Mouse (Mus musculus) midbrain, postnatal 0 days (tissue): Measurements from ENCODE around the gene Chd9. TPM values are rescaled to one million over a fixed set of nuclear protein-coding genes. Genes with fewer than 3 reads are reported as not detected.

Experiments used
- ATAC-seq: fragments of 200-750 bp; cut with Nextera tagmentation; 2 replicates; pipeline ENCODE4 v1.8.0; 2017; ENCODE audit warnings: moderate number of reproducible peaks, mild to moderate bottlenecking, moderate TSS enrichment, moderate library complexity; ENCODE audit not compliant: low FRiP score
- DNase-seq: peaks from one replicate; pipeline ENCODE4 v3.0.0-alpha.2; 2015; ENCODE audit warnings: low spot score
- H3K27ac ChIP-seq: fragments of 300-500 bp; sonication (generic); 2 replicates; pipeline ENCODE4 v1.5.1; 2014; ENCODE audit warnings: low read depth, mild to moderate bottlenecking, low read length, mixed read lengths
- H3K27me3 ChIP-seq: fragments of 300-500 bp; sonication (generic); 2 replicates; pipeline ENCODE4 v1.6.1; 2014; ENCODE audit warnings: low read length, control low read depth, mixed read lengths; ENCODE audit not compliant: insufficient read depth
- H3K36me3 ChIP-seq: fragments of 300-500 bp; sonication (generic); 2 replicates; pipeline ENCODE4 v1.6.1; 2014; ENCODE audit warnings: low read length, control low read depth, mixed read lengths; ENCODE audit not compliant: insufficient read depth
- H3K4me1 ChIP-seq: fragments of 300-500 bp; sonication (generic); 2 replicates; pipeline ENCODE4 v1.6.1; 2014; ENCODE audit warnings: mild to moderate bottlenecking, control low read depth, antibody characterized with exemption, low read length, mixed read lengths; ENCODE audit not compliant: insufficient read depth
- H3K4me2 ChIP-seq: fragments of 300-500 bp; sonication (generic); 2 replicates; pipeline ENCODE4 v1.6.1; 2014; ENCODE audit warnings: low read depth, mild to moderate bottlenecking, low read length, mixed read lengths; ENCODE audit not compliant: poor library complexity, severe bottlenecking
- H3K4me3 ChIP-seq: fragments of 300-500 bp; sonication (generic); 2 replicates; pipeline ENCODE4 v1.5.1; 2014; ENCODE audit warnings: low read depth, mild to moderate bottlenecking, low read length, moderate library complexity
- H3K9ac ChIP-seq: fragments of 300-500 bp; sonication (generic); replicated peaks from 2 replicates; pipeline ENCODE4 v1.6.1; 2014; ENCODE audit warnings: mild to moderate bottlenecking, low read length, moderate library complexity, mixed read lengths; ENCODE audit not compliant: poor library complexity, severe bottlenecking
- H3K9me3 ChIP-seq: fragments of 300-500 bp; sonication (generic); 2 replicates; pipeline ENCODE4 v1.6.1; 2016; ENCODE audit warnings: low read length, control low read depth
- CTCF ChIP-seq: IDR thresholded peaks from 2 replicates; pipeline ENCODE4 v1.5.1; 2016; ENCODE audit warnings: antibody characterized with exemption, mild to moderate bottlenecking
- WGBS: fragments of 180-500 bp; shearing (Covaris S2); extraction: QIAGEN DNeasy Blood & Tissue Kit; methylation state at CpG from one replicate; pipeline ENCODE4 v1.1.7; 2014; 5-methylcytosine and 5-hydroxymethylcytosine counted together
- polyA plus RNA-seq: library from polyadenylated mRNA; unstranded; fragments of >200 nt; fragmentation: Nextera tagmentation; extraction: Ambion mirVana; gene quantifications from 2 replicates; pipeline ENCODE4 v1.2.1, GENCODE M21; 2015
- total RNA-seq: library from RNA; depleted of rRNA; stranded (reverse); fragments of >200 nt; gene quantifications from 2 replicates; pipeline ENCODE4 v1.2.3, GENCODE M21; 2014

Chd9 gene
- total and polyA plus RNA-seq, 2 experiments from 2014 or later = 78.5 to 97.4 TPM

DNA sequence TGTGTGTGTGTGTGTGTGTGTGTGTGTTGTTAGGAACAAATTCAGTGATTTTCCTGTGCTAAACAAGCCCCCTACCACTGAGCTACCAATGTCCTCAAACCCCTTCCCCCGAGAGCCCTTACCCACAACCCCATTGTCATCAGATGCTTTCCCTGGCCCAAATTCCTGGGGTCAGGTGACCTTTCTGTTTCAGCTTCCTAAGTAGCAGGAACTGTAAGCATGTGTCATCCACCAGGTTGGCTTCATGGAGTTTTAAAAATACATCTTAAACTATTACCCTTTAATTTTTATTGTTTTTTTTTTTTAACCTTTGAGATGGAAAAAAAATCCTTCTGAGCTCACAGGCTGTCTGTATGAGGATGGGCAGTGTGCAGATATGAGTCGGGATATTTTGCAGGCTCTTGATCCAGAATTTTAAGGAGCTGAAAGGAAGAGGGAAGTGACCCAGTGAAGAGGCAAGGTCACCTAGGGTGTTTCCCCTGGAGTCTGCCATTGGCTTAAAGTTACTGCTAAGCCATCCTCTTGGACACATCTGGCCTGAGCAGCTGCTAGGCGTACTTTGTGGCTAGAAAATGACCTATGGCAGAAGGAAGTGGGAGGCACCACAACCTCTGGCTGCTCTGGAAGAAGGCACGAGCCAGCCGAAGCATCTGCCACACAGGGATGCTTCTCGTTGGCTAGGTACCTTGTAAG lies 5.6 kb downstream of the Chd9 start:
- H3K4me3 ChIP-seq = no peak overlapping the region
- no peaks in the 10 kb centered on the region for H3K36me3 ChIP-seq
- no peak for DNase-seq
- no peak overlapping the region for H3K9ac ChIP-seq
- no peak for TF ChIP-seq CTCF
- ATAC-seq = no peak
- H3K9me3 ChIP-seq = no peaks in the 10 kb centered on the region
- no peaks in the 10 kb centered on the region for H3K4me1 ChIP-seq
- no peaks in the 10 kb centered on the region for H3K27me3 ChIP-seq
- H3K4me2 ChIP-seq = no peak overlapping the region
- 88% methylated on average over 6 of the region's 6 CpGs for WGBS
- no peak overlapping the region for H3K27ac ChIP-seq

DNA sequence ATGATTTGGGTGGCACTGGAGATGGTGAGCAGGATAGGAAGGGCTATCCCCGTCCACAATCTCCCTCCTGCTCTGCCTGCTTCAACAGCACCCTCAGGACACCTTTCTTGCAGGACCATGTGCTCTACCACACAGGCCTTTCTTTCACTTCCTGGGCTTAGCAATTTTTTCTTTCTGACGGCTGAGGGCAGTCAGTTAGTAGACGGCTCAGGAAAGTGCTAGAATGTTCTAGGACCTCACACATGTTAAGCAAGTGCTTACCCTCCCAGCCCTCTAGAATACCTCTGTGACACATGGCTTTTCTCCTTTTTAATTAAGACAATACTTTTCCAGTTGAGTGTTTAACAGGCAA lies 6.1 kb downstream of the Chd9 start:
- no peak for TF ChIP-seq CTCF

DNA sequence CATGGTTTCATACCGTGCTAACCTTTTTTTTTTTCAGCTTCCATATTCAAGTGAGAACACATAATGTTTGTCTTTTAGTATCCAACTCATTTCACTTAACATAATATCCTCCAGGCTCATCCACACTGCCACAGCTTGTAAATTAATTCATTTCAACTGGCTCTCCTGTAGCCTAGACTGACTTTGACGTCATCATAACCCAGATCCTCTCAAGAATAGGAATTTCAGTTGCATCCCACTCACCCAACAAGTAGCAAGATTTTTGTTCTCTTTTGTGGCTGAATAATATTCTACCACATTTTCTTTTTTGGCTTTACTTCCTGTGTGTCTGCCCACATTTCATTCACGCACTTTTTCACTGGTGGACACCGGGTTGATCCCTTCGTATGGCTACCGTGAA lies 9.3 kb downstream of the Chd9 start:
- no peaks in the 10 kb centered on the region for H3K36me3 ChIP-seq
- H3K9me3 ChIP-seq = no peaks in the 10 kb centered on the region
- H3K4me2 ChIP-seq = no peak overlapping the region
- no peak for TF ChIP-seq CTCF
- no peak overlapping the region for H3K9ac ChIP-seq
- no peak for DNase-seq
- H3K27me3 ChIP-seq = no peaks in the 10 kb centered on the region
- no peak overlapping the region for H3K4me3 ChIP-seq
- H3K27ac ChIP-seq = no peak overlapping the region
- ATAC-seq = no peak
- no peaks in the 10 kb centered on the region for H3K4me1 ChIP-seq
- 87% methylated on average over 6 of the region's 6 CpGs for WGBS

More for the DNA sequence above, 6.1 kb downstream of the Chd9 start:
- no peak overlapping the region for H3K4me2 ChIP-seq
- ATAC-seq (no peak), DNase-seq (no peak)
- H3K27ac ChIP-seq = no peak overlapping the region
- H3K36me3 ChIP-seq = no peaks in the 10 kb centered on the region
- H3K9me3 ChIP-seq = no peaks in the 10 kb centered on the region
- no peaks in the 10 kb centered on the region for H3K27me3 ChIP-seq
- 82% methylated on average over 3 of the region's 3 CpGs for WGBS
- no peaks in the 10 kb centered on the region for H3K4me1 ChIP-seq
- no peak overlapping the region for H3K9ac ChIP-seq
- no peak overlapping the region for H3K4me3 ChIP-seq

DNA sequence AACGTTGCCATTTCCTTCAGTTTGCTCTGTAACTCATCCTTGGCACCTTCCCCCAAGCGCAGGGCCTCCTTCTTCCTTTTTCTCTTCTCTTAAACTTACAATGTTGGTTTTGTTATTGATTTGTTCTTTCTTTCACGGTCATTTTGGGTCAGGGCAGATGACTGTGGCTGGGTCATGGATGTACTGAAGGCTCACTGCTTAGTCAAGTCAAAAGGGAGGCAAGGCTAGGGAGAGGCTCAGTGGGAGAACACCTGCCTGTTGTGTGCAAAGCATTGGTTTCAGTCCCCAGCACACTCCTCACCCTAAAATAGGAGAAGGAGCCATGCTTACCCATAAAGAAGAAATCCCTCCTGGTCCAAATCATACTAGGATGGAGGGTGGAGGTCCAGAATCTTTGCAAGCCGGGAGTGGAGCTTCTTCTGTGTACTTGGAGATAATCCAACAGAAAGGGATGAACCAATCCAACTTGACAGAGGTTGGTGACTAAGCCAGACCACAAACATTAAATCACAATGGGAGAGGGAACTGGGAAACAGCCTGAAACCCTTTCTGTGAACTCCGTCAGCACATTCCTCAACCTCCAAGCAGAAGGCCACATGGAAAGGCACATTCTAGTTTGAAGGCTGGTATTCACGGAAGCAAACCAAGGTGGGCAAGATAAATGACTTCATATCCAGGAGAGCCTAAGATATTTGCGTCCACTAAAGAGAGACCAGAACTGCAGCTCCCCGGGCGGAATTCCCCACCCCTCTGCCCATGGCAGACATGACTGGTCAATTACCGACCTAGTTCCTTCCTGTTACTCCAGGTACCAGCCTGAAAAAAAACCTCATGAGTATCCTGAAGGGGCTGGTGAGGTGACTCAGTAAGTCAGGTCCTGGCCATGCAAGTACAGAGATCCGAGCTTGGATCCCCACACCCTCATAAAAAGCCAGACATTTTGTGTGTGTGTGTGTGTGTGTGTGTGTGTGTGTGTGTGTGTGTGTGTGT lies 11.9 kb downstream of the Chd9 start:
- no peak overlapping the region for H3K4me3 ChIP-seq
- H3K9me3 ChIP-seq = no peaks in the 10 kb centered on the region
- ATAC-seq (no peak), DNase-seq (no peak)
- 77% methylated on average over 11 of the region's 11 CpGs for WGBS
- no peak overlapping the region for H3K9ac ChIP-seq
- H3K27ac ChIP-seq = no peak overlapping the region
- H3K36me3 ChIP-seq = no peaks in the 10 kb centered on the region
- H3K4me1 ChIP-seq = no peaks in the 10 kb centered on the region
- H3K4me2 ChIP-seq = no peak overlapping the region
- H3K27me3 ChIP-seq = no peaks in the 10 kb centered on the region
- no peak for TF ChIP-seq CTCF

DNA sequence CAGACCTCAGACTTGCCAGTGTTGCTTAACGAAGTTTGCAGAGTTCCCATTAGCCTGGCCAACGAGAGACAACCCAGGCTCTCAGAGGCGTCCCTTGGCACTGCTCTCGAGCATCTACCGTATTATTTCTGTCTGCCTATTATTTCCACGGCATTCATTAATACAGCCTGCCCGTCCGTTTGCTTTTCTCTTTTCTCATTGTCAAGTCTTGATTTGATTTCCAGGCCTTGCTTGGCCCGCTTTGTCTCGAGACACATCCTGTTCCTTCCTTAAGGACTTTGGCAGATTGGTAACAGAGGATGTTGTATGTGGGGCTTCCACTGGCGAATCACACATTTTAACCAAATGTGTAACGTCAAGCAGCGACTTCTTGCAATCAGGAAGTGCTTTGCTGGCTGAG lies 13.2 kb downstream of the Chd9 start:
- Histone ChIP-seq H3K27me3 (no peaks in the 10 kb centered on the region), H3K9ac (no peak overlapping the region), H3K4me1 (no peaks in the 10 kb centered on the region), H3K4me2 (no peak overlapping the region), H3K36me3 (no peaks in the 10 kb centered on the region), H3K4me3 (no peak overlapping the region), H3K9me3 (no peaks in the 10 kb centered on the region), H3K27ac (no peak overlapping the region)
- ATAC-seq (no peak), DNase-seq (no peak)
- no peak for TF ChIP-seq CTCF
- 64% methylated on average over 13 of the region's 13 CpGs for WGBS

DNA sequence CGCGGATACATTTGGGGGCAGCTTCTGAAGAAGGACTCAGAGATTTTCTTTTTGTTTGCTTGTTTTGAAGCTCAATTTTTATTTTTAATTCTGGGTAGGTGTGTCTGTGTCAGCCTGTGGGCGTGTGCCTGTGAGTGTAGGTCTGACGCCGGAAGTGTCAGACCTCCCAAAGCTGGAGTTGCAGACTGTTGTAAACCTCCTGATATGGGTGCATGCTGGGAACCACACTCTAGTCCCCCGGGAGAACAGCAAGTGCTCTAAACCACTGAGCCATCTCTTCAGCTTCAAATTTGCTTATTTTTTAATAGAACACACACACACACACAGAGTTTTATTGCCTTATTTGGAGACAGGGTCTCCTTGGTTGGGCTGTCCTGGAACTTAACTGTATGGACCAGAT lies 15.0 kb downstream of the Chd9 start:
- ATAC-seq (no peak), DNase-seq (no peak)
- H3K27me3 ChIP-seq = no peaks in the 10 kb centered on the region
- no peak overlapping the region for H3K4me2 ChIP-seq
- H3K4me1 ChIP-seq = no peaks in the 10 kb centered on the region
- H3K9ac ChIP-seq = no peak overlapping the region
- H3K36me3 ChIP-seq = no peaks in the 10 kb centered on the region
- no peak overlapping the region for H3K27ac ChIP-seq
- no peak overlapping the region for H3K4me3 ChIP-seq
- H3K9me3 ChIP-seq = no peaks in the 10 kb centered on the region
- WGBS = 82% methylated on average over 6 of the region's 6 CpGs
- TF ChIP-seq CTCF = no peak
